Mouse (Mus musculus): ENCODE results near the gene Vipr1. TPM values are rescaled to one million over a fixed set of nuclear protein-coding genes. Genes with fewer than 3 reads are reported as not detected.
A peak's percentile ranks its signal among the peaks of the same experiment; 100 is the strongest.

Gene Vipr1
- total RNA-seq, 2 experiments from 2014 or later = 18.7 to 21.2 TPM

DNA sequence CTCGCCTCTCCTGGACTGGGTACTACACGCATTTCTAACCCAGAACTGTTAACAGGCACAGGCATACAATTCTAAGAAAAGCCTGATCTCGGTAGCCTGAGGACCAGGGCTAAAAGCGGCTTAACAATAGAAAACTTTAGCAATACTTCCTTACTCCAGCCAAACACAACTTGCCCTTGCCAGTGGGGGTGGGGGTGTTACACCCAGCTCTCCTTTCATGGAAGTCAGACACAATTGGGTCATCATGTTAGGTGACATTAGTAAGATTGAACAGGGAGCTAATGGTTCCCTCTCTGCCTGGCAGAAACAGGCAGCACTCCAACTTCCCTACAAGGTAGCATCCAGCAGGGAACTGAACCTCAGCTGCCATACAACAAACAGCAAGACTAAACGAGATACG, 33.1 kb upstream of the Vipr1 start:
- no peak for TF ChIP-seq CTCF (conservative IDR thresholded peaks at IDR 0.05)
- H3K4me3 ChIP-seq = no peak overlapping the region
- H3K27ac ChIP-seq = no peak overlapping the region
- DNase-seq (ENCODE audit: low spot score in 2 of 2) = no peak

DNA sequence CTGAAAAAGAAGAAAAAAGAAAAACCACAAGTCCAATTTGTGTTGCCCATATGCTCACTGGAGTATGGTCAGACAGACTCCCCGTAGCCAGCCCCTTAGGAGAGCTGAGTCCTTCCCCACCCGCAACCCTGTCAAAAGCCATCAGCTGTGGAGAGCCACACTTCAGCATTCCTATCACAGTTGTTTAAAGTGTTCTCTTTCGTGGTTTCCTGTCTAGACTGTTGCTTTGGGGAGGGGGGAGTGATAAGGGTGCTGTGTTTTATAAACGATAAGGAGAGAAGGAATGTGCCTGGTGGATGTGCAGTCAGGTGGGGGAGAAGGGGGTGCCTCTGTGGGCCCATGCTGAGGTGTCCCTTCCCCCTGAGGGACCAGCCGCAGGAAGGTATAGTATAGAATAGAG, 29.3 kb upstream of the Vipr1 start:
- Histone ChIP-seq H3K4me3 (no peak overlapping the region), H3K27ac (no peak overlapping the region)
- DNase-seq (ENCODE audit: low spot score in 2 of 2) = no peak
- TF ChIP-seq CTCF (conservative IDR thresholded peaks at IDR 0.05) = no peak

GRCm38 (mm10) chr9:121614241-121614757, 28.2 kb upstream of the Vipr1 start:
- no peak for TF ChIP-seq CTCF (conservative IDR thresholded peaks at IDR 0.05)
- no peak overlapping the region for H3K4me3 ChIP-seq
- H3K27ac ChIP-seq = no peak overlapping the region
- DNase-seq (ENCODE audit: low spot score in 2 of 2) = no peak

GRCm38 (mm10) chr9:121616471-121616870, 26.0 kb upstream of the Vipr1 start:
- TF ChIP-seq CTCF (conservative IDR thresholded peaks at IDR 0.05) = peak; percentile 64
- H3K27ac ChIP-seq = no peak overlapping the region
- no peak overlapping the region for H3K4me3 ChIP-seq
- DNase-seq (ENCODE audit: low spot score in 2 of 2) = no peak

GRCm38 (mm10) chr9:121619441-121619840, 23.1 kb upstream of the Vipr1 start:
- DNase-seq (ENCODE audit: low spot score in 2 of 2) = no peak
- TF ChIP-seq CTCF (conservative IDR thresholded peaks at IDR 0.05) = no peak
- no peak overlapping the region for H3K27ac ChIP-seq

GRCm38 (mm10) chr9:121623235-121623634, 19.3 kb upstream of the Vipr1 start:
- Histone ChIP-seq H3K4me3 (no peak overlapping the region), H3K27ac (no peak overlapping the region)
- DNase-seq (ENCODE audit: low spot score in 2 of 2) = no peak
- TF ChIP-seq CTCF (conservative IDR thresholded peaks at IDR 0.05) = no peak

More at GRCm38 (mm10) chr9:121619441-121619840, 23.1 kb upstream of the Vipr1 start:
- H3K4me3 ChIP-seq = no peak overlapping the region

DNA sequence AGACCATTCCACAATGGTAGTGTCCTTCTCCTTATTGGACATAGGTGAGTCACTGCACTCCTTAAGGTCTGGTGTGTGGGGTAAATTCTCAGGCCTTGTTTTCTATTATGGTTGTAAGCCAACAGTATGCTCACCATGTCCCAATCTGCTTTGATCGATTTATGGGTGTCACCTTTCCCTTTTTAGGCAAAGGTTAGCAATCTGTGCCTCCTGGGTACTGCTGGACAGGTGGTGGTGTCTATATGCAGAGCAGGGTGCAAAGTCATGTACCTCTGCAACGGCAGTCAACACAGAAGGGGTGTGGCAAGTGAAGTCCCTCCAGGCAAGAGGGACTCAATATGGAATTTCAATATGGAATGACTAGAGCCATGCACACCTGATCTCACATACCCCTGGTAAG, 17.6 kb upstream of the Vipr1 start:
- DNase-seq (ENCODE audit: low spot score in 2 of 2) = no peak
- Histone ChIP-seq H3K27ac (no peak overlapping the region), H3K4me3 (no peak overlapping the region)
- TF ChIP-seq CTCF (conservative IDR thresholded peaks at IDR 0.05) = no peak

DNA sequence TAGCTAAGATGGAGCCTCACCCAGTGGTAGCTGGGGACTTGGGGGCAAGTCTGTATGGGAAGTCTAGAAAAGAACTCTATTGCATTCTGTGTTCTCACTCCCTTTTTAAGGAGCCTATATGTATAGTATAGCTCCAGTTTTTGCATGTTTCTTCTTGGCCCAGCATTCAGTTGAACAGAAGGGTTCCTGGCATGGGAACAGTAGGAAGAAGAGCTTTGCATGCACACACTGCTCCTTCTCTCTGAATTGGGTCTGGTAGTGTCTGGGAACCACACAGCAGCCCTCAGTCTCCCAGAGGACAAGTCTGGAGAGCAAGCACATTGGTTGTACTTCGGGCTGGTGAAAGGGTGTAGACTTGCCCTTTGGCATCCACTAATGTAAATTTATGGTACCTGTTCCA, 11.9 kb upstream of the Vipr1 start:
- H3K27ac ChIP-seq = no peak overlapping the region
- no peak for TF ChIP-seq CTCF (conservative IDR thresholded peaks at IDR 0.05)

DNA sequence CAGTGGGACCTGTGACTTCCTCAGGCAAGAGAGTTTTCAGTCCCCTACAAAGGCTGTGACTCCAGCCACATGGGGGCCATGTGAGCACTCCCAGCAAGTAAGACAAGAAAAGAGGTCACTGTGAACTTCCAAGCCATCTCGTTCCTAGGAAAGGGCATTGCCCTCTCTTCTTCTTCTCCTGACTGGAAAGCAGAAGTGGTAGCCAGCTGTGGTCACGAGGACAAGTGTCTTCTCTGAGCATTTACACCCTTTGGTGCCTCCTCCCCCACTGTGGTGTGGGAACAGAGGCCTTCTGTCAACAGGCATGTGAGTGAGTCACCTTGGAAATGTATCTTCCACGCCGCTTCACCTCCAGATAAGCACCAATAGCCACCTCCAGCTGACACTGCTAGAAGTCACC, 10.6 kb upstream of the Vipr1 start:
- Histone ChIP-seq H3K4me3 (no peak overlapping the region), H3K27ac (no peak overlapping the region)
- DNase-seq (ENCODE audit: low spot score in 2 of 2) = no peak
- TF ChIP-seq CTCF (conservative IDR thresholded peaks at IDR 0.05) = no peak

More for the DNA sequence above, 11.9 kb upstream of the Vipr1 start:
- DNase-seq (ENCODE audit: low spot score in 2 of 2) = no peak
- H3K4me3 ChIP-seq = no peak overlapping the region

- Histone ChIP-seq H3K4me3 (no peak overlapping the region), H3K27ac (no peak overlapping the region)
- no peak for TF ChIP-seq CTCF (conservative IDR thresholded peaks at IDR 0.05)
- DNase-seq (ENCODE audit: low spot score in 2 of 2) = no peak
Measured at GRCm38 (mm10) chr9:121632891-121633290, 9.6 kb upstream of the Vipr1 start.

- no peak overlapping the region for H3K4me3 ChIP-seq
- no peak overlapping the region for H3K27ac ChIP-seq
- no peak for TF ChIP-seq CTCF (conservative IDR thresholded peaks at IDR 0.05)
- DNase-seq (ENCODE audit: low spot score in 2 of 2) = no peak
Measured at GRCm38 (mm10) chr9:121633306-121633705, 9.2 kb upstream of the Vipr1 start.

GRCm38 (mm10) chr9:121635835-121636576, 6.5 kb upstream of the Vipr1 start:
- no peak for TF ChIP-seq CTCF (conservative IDR thresholded peaks at IDR 0.05)
- H3K27ac ChIP-seq = no peak overlapping the region
- no peak for DNase-seq (ENCODE audit: low spot score in 2 of 2)

DNA sequence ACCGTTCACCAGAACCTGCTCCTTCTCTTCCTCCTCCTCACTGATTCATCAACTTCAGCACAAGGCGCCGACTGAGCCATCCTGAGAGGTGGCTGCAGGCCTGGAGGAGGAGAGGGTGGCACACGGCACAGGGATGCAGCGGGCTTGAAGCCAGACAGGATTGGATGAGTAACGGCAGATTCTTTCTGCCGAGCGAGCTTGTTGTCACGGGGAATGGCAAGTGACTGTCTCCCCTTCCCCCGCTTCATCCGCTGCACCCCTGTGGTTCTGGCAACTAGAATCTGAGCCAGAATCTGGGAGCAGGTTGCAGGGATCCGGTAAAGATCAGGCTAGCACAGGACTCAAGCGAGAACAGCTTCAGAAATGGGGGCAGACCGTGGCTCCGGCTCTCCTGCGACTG, 2.7 kb upstream of the Vipr1 start:
- TF ChIP-seq CTCF (conservative IDR thresholded peaks at IDR 0.05) = no peak
- Histone ChIP-seq H3K27ac (peak overlapping the region; percentile 97), H3K4me3 (peak overlapping the region; percentile 73)
- DNase-seq (ENCODE audit: low spot score in 2 of 2) = peak; percentile 72 to 85

More at GRCm38 (mm10) chr9:121635835-121636576, 6.5 kb upstream of the Vipr1 start:
- H3K4me3 ChIP-seq = no peak overlapping the region

All from layer of hippocampus, adult 2 months (tissue).